Mouse (Mus musculus) cerebellum, postnatal 4 days (tissue): Measurements from ENCODE around the gene Car6.

Experiments
- DNase-seq, 2 experiments: peaks; one replicate each; pipeline ENCODE4 v3.0.0; 2022; ENCODE audit warnings: low spot score in 2 of 2, mixed read lengths in 1 of 2

Gene Car6

GRCm38 (mm10) chr4:150181304-150181703 is 19.8 kb downstream of the Car6 start:
- no peak for DNase-seq

- no peak for DNase-seq
These were observed 23.0 kb downstream of the Car6 start for GRCm38 (mm10) chr4:150178131-150178530.

- DNase-seq = no peak
These were observed 24.0 kb downstream of the Car6 start for GRCm38 (mm10) chr4:150177122-150177521.

- DNase-seq = peak in 1 of 2 experiments; percentile 24
These were observed 24.6 kb downstream of the Car6 start for GRCm38 (mm10) chr4:150176535-150176934.

GRCm38 (mm10) chr4:150174027-150174426 is 27.1 kb downstream of the Car6 start:
- no peak for DNase-seq

GRCm38 (mm10) chr4:150173281-150173680 is 27.9 kb downstream of the Car6 start:
- peak in 1 of 2 experiments; percentile 50 for DNase-seq

GRCm38 (mm10) chr4:150172107-150172506 is 29.0 kb downstream of the Car6 start:
- no peak for DNase-seq

GRCm38 (mm10) chr4:150168406-150168805 is 32.7 kb downstream of the Car6 start:
- DNase-seq = no peak

GRCm38 (mm10) chr4:150164875-150165274 is 36.3 kb downstream of the Car6 start:
- no peak for DNase-seq

- no peak for DNase-seq
These were observed 38.5 kb downstream of the Car6 start for GRCm38 (mm10) chr4:150162561-150163169.

- DNase-seq = no peak
These were observed 41.7 kb downstream of the Car6 start for GRCm38 (mm10) chr4:150159458-150159857.

GRCm38 (mm10) chr4:150157348-150157882 is 43.7 kb downstream of the Car6 start:
- no peak for DNase-seq

- DNase-seq = no peak
These were observed 45.4 kb downstream of the Car6 start for GRCm38 (mm10) chr4:150155731-150156130.

- no peak for DNase-seq
These were observed 45.8 kb downstream of the Car6 start for GRCm38 (mm10) chr4:150155301-150155700.

- no peak for DNase-seq
These were observed 48.6 kb downstream of the Car6 start for GRCm38 (mm10) chr4:150152483-150152882.

GRCm38 (mm10) chr4:150151045-150151444 is 50.1 kb downstream of the Car6 start:
- DNase-seq = no peak

GRCm38 (mm10) chr4:150146286-150146685 is 54.8 kb downstream of the Car6 start:
- DNase-seq = no peak

- no peak for DNase-seq
These were observed 56.9 kb downstream of the Car6 start for GRCm38 (mm10) chr4:150144242-150144641.

- DNase-seq = no peak
These were observed 60.8 kb downstream of the Car6 start for GRCm38 (mm10) chr4:150140346-150140745.

GRCm38 (mm10) chr4:150139090-150139489 is 62.0 kb downstream of the Car6 start:
- no peak for DNase-seq

- peak in 1 of 2 experiments; percentile 43 for DNase-seq
These were observed 63.0 kb downstream of the Car6 start for GRCm38 (mm10) chr4:150138084-150138543.

GRCm38 (mm10) chr4:150137368-150138083 is 63.6 kb downstream of the Car6 start:
- DNase-seq = no peak
